Mouse (Mus musculus) heart, adult 9 months (tissue): ENCODE measurements around the gene H2-Oa.

Experiments used
- DNase-seq, 2 experiments: peaks; one replicate each; pipeline ENCODE4 v3.0.0; 2022; ENCODE audit warnings: low spot score in 2 of 2

Gene H2-Oa

DNA sequence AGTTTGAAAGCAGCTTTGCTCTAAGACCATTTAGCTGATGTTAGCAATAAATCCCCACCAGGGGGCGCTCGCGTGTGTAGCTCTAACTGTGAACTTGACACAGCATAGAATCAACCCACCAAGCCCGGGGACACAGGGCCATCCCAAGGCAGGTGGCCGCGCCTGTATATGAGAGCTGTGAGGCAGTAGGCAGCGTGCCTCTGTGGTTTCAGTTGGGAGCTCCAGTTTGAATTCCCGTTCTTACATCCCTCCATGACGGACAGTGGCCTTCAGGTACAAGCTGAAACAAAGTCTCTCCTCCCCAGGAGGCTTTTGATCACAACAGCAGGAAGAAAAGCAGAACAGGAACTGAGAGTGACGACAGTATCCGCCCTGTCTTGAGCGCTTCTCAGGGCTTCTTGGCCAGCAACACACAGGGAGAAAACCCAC lies 9.5 kb downstream of the H2-Oa start:
- DNase-seq = peak; percentile 77 to 92

DNA sequence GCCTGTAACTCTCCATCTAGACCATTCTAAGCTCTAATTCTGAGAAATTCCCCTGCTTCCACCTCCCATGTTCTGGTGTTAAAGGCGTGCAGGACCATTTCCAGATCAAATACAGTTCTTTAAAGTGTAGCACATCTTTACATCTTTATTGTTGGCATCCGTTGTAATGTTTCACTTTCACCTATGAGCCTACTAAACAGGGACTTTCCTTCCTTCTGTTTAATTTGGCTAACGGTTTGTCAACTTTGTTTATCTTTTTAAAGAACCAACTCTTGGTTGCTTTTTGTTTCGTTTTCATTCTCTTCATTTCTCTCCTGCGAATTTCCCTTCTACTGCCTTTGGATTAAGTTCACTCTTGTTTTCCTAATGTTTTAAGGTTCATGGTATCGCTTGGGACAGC lies 10.7 kb downstream of the H2-Oa start:
- no peak for DNase-seq

DNA sequence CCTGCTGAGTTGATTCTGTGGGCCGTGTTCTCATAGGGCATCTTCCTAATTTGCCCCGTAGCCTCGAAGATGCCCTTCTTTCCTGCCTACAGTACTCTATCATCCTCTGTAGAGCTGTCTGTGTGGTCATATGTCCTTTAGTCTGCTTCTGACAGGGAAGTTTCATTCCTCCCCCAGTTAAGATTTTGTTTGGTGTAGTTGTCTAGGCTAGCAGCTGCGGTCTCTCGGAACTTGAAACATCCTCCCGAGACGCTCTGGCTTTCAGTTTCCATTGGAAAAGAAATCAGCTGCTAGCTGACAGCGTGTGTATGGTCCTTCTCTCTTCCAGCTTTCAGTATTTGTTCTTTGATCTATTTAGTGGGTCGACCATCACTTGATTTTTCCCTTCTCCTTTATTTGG lies 12.7 kb downstream of the H2-Oa start:
- no peak for DNase-seq

DNA sequence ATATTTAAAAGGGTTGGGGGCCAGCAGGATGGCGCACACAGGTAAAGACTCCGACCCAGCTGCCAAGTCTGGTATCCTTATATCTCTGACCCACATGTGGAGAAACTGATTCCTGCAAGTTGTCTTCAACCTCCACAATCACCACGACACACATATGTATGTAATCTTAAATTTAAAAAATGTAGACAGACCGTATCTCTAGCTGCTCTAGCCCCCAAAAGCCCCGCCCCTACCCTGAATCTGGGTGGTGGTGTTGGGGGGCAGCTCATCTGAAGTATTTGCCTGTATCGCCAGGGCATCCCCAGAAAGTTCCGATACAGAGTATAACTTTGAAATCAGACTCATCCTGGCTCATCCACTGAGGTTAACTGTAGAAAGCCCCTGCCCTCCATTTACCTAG lies 14.4 kb downstream of the H2-Oa start:
- DNase-seq = no peak

DNA sequence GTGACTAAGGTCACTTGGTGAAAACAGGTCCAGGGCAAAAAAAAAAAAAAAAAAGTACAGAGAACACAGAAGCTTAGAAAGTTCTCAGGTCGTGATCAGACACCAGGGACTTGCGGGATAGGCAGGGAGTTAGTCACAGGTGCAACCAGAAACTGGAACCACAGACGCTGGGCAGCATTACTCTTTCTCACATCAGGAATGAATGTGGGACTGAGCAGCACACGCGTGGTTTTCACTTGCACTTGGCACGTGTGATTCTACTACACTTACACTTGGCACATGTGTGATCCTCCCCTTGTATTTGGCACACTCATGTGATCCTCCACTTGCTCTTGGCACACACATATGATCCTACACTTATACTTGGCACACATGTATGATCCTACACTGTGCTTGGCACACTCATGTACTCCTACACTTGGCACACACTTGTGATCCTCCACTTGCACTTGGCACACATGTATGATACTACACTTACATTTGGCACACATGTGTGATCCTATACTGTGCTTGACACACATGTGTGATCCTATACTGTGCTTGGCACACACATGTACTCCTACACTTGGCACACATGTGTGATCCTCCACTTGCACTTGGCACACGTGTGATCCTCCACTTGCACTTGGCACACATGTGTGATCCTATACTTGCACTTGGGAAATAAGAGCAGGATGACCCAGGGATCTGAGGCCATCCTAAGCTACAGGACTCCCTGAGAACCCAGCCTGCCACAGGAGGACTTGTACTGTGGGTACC lies 15.1 kb downstream of the H2-Oa start:
- DNase-seq = no peak

DNA sequence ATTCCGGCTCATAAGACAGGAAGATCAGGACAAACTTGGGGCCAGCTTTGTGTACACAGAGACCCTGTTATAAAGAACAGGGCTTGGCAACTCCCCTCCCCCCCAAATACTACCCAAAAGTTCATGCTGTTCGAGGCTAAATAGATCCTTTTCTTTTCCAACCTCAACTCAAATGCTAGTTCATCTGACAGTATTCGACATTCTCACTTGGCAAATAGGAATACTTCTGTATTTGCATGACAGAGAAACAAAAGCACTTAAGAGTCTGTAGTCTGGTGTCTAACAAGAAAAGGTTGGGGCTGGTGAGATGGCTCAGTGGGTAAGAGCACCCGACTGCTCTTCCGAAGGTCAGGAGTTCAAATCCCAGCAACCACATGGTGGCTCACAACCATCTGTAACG lies 16.3 kb downstream of the H2-Oa start:
- no peak for DNase-seq

DNA sequence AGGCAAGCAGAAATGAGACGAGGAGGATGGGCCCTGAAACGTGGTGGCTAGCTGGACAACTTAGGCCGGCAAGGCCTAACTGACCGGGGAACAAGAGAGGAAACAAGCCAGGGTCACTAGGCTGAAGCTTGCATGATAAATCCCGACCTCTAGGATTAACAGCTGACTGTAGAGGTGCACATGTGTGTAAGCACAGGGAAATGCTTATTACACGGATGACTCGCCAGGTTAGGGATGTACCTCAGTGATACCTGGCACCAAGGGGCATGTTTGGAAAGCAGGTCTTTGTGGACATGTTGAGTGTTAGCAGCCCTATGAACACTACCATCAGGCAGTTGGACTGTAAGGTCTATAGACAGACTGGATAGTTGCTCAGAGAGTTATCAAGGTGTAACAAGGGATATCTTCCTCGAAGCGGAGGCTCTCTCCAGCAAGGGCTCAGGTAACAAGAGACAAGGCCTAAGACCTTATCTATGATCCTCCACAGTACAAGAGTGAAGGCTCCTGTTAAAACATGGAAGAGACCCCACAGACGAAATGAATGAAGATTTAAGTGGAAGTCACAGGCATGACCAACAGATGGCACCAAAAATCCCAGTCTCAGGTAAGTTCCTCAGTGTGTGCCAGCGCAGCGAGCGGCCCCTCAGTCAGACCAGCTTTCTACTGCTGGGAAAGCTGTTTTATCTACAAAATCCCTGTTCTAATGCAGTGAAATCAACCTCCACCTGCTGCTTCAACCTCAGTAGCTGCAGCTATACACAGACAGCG lies 17.1 kb downstream of the H2-Oa start:
- DNase-seq = no peak

DNA sequence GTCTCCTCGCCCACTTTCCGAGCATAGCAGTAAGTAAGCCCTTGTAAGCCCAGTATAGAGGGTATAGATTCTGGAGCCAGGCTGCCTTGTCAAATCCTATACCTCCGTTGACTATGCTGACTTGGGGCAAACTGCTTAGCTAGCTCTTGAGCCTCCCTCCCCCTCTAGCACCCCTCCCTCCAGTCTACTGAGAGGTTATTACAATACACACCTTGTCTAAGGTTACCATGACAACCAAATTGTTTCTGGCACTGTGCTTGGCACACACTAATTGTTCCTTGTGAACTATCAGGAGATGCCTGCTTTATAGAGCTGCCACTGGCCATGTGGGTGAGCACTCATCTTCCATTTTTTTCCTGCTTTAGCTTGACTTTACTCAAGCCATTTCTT lies 17.7 kb downstream of the H2-Oa start:
- DNase-seq = no peak

DNA sequence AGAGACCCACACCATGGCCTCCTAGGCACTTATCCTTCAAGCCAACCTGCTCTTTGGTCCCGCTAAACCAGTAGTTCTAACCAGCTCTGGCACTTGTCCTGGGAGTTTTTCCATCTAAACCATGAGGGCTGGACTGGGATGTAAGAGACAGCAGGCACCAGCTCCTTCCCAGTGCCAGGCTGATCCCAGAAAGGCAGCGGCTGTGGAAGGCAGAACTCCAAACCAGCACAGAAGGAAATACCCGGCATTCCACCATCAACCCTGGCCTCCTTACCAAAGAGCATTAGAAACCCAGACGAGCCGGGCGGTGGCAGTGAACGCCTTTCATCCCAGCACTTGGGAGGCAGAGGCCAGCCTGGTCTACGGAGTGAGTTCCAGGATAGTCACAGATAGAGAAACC lies 18.2 kb downstream of the H2-Oa start:
- DNase-seq = no peak

DNA sequence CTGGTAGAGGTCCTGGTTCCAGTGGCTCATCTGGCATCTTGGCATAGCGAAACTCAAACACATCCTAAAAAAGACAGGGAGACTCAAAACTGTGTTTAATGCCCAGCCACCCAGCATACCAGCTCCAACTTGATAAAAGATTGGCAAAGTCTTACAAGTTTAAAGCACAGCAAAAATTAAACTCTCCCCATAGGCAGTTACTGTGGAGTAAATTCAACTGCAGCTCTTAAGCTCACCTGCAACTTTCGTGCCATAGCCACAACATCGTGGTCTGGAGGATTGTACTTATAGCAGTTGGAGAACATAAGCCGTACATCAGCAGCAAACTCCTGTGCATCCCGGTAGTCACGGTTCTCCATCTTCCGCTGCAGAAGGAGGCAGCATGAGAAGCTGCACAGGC lies 22.0 kb downstream of the H2-Oa start:
- DNase-seq = no peak

DNA sequence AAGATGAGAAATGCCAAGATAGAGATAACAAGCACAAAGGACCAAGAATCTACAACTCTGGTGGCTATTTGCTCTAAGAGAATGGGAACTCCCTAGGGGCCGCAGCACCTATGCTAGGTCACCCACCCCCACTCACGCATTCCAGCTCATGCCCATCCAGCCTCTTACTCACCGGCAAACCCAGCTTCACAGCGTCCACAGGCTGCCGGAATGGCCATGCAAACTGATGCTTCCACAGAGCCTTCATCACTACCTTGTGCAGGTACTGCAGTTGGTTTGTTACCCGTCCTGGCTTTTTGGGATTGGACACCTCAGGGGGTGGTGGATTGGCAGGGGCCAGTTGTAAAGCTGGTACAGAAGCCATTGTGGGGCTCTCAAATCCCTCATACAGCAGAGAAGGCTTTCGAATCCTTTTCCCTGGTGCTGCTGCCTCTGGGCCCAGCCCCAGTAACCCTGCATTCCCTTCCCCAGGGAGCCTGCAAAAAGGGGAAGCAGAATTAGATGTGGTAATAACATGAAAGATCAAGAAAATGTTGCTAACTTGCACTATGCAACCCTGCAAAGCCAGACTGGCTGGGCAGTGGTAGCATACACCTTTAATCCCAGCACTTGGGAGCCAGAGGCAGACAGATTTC lies 24.7 kb downstream of the H2-Oa start:
- peak in 1 of 2 experiments; percentile 29 for DNase-seq

DNA sequence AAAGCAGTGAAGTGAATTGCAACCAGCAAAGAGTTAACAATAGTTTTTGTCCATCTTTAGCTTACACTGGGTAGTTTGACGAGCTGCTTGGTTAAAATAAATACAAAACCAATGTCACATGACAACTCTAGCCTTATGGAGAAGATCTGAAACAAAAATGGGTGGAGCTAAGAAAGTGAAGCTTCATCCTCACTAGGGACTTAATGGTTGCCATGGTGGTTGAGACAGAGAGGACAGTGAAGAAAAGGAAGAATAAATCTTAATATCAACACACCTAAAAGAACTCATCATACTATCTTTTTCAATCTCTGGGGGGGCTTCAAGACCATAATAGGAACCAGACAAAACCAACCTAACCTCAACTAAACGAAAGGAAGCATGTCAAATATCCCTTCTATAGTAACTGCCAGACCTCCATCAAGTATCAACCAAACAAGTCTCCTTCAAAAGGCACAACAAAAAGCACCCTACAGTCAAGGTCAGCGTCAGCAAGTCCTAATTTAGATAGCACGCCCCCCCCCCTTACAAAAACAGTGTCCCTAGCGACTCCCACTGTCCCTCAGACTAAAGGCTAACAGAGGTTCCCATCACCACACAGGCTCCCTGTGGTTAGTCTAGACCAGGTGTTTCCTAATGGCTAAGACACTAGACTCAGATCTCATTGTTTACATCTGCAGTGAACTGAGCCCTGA lies 25.4 kb downstream of the H2-Oa start:
- no peak for DNase-seq

DNA sequence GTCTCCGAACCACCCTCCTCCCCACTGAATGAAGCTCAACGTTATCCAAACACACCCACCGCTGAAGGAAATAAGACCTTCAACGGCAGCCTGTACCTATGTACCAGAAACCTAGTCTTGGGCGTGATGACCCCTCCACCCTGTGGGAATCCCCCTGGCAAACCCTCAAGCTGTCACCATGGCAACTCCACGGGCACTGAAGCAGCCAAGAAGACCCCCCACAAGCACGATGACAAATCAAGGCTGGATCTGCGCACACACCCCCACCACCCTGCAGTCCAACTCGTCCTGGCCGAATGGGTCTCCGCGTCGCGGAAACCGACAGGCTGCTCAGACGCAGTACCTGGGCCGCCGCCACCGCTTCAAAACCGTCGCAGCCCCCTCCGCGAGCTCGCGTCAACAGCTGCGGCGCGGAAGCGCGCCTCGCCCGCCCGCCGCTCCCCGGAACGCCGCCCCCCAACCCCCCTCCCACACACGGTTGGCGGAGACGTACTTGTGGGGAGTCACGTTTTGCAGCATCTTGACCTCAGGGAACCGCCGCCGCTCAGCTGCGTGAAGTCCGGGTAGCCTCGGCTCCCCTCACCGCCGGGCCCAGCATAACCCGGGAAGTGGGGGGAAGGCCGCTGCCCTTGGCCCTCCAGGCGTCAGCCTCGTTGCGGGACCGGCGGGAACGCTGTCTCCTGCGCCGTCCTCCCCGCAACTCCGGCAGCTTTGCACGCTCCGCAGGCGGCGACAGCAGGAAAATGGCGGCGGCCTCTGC lies 26.2 kb downstream of the H2-Oa start:
- DNase-seq = peak; percentile 43 to 46

DNA sequence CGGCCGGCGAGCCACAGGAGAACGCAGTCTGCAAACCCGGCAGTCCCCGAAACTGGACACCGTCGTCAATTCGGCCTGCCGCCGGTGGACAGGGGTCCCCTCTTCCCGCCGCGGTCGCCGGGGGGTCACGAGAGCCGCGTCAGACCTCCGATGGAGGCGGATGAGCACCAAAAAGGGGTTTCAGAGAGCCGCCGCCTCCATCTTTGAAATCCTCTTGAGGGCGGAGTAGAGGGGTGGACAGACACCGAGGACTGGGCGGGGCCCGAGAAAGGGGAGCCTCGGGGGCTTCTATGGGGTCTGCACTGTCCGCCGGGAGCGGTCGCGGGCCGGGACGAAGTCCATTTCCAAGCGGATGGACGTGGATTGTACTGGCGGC lies 26.7 kb downstream of the H2-Oa start:
- no peak for DNase-seq

DNA sequence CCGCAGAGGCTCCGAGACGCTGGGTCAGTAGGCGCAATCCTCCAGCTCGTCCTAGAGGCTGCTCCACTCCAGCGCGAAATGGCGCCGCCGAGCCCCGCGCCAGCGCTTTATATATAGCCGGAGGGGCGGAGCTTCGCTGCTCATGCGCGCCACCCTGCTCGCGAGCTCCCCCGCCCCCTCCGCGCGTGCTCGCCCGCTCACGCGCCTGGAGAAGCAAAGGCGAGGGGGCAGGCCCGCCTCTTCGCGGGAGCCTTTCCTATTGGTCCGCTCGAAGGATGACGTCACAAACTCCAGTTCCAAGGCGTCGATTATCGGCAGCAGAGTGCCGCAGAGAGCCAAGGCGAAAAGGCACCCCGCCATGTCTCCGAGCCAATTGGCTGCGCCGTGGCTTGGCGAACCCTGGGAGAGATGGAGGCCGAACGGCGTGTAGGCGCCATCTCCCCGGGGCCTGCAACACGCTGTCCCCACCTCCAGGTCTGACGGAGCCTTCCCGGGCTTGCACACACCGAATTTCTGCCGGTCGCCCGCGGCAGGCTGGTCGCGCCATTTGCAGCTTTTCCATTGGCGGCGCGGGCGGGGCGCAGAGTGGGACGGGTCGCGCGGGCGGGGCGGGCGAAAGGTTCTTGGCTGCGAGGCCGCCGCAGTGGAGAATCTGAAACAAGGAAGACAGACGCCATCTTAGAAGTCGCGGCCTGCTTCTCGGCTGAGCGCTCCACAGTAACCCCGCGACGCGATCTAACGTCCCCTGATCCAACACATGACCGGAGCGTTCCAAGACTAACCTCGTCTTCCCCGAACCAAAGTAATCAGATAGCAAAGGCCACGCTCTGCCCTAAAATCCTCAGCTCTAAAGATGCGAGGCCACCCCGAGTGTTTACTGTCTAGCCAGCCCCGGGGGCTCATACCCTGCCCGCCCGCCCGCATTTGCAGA lies 27.4 kb downstream of the H2-Oa start, which contains the start of gene H2-DMa:
Gene H2-DMa, plus strand, starts transcription at position 293 of the 931 bp plus-strand sequence.
- DNase-seq = peak; percentile 99

DNA sequence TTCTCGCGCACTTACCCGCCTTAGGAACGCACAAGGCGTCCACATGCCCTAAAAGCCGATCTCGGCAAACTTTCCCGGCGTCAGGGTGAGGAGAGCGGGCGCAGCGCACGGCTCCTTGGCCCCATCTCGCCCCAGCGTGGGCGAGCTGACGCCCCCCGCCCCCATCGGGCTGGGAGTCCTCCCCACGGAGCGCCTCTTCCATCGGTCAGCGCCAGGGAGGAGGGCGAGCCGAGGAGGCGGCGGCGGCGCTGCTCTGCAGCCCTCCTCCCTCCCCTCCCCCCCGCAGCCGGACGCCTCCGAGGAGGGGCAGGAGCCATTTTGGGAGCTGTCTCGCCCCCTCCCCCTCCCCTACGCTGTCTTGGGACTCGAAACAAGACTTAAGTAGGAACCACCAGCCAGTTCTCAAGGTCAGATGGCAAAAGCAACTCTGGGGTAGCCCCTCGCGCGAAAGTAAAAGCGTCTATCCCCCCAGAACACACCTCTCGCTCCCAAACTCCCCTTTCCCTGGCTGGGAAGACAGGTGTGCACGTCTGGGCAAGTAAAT lies 28.1 kb downstream of the H2-Oa start:
- DNase-seq = peak; percentile 87 to 90

DNA sequence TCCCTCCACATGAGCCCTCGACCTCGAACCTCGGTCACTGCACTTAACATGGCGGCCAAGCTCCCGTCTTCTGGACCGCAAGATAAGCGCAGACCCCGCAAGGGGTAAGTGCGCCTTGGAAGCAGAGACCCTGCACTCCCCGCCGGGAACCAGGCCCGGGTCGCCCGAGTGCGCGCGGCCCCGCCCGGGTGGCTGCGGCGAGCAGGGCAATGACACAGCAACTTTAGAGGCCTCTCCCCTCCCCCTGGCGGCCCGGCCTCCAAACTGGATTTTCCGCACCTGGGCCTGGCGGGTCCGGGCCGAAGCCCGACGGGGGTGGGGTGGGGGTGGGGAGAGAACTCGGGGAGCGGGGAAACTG lies 28.7 kb downstream of the H2-Oa start:
- DNase-seq = peak; percentile 88

DNA sequence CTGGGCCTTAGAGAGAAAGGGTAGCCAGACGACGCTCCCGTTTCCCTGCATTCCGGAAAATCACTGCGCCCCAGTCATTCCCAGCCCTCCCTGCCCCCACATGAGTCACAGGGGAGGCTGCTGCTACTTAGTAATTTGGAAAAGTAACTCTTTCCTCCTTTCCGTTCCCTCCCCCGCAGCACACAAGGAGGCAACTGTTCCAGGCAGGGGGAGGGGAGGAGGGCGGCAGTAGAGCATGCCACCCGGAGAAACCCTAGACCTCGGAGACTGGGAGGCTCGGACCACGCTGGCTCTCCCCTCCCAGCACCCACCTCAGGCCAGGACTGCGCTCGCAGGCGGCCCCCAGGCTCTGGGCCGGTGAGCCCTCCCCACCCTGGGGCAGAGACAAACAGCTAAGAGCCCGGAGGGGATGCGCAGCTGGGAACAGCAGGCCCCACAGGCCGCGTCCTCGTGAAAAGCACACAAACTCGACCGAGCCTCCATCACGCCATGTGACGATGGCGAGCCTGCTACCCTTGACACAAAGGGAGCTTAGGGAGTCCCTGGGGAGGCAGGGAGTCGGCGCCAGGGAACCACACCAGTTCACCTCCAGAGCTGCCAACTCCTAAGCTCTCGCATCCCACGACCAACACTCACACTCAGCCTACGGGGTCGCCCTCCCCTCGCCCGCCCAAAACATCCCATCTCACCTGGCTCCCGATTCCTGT lies 29.2 kb downstream of the H2-Oa start:
- peak; percentile 93 for DNase-seq

DNA sequence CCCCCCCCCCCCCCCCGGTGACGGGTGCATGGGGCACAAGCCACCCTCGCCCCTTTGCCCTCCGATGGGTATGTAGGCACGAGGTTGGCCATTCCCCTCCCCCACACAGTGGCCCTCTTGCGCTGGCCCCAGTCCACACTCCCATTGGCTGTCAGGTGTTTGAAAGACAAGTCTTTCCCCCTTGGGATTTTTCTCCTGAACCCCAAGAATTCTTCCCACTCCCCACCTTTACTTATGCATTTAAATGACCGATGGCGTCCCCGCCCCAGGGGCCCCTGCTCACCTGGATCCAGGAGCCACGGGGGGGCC lies 29.7 kb downstream of the H2-Oa start:
- DNase-seq = no peak
